Mouse (Mus musculus): Measurements from ENCODE around the gene Vcan. TPM values are rescaled to one million over a fixed set of nuclear protein-coding genes. Genes with fewer than 3 reads are reported as not detected.

Gene Vcan
- polyA plus RNA-seq, 1 experiment from 2014 or later, result 40.2 TPM

Other genes with a start within 250 kb of the Vcan start
- gene Hapln1, start 202.7 kb downstream of the Vcan start, polyA plus RNA-seq (2014; fragmentation: Nextera tagmentation; extraction: Ambion mirVana), result 4.5 and 6.3 TPM in 2 replicates

All from intestine, embryonic 14.5 days (tissue).